Mouse (Mus musculus): ENCODE measurements at regions not wholly inside any gene's neighbourhood (a gene's known extent, or its start where the extent isn't known, plus 50 kb on each side); places are given as distances from the start of the nearest gene placed in this dataset.

DNA sequence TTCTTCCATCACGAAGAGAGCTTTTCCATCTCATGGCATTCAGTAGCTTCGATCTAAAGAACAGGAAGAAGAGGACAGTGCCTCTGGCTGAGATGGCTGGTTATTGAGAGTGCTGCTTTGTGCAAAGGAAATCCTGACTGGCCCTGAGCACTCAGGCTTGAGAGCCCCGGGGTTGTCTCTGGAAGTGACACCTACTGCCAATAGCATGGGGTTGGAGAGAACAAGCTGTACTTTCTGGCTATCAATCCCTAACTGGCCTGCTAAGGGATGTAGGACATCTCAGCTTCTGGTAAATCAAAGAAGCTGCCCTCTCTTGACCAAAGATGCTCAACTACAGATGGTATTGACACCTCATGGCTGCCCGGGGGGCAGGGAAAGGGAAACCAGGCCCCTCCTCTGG is 178.2 kb upstream of the Serpine2 start:
- Histone ChIP-seq H3K4me3 (ENCODE audit: control insufficient read depth in 1 of 2, insufficient read depth in 1 of 2, low read depth in 2 of 2, low read length in 2 of 2) (no peak overlapping the region), H3K9ac (ENCODE audit: control insufficient read depth, low read depth, low read length, poor library complexity, severe bottlenecking) (no peak overlapping the region), H3K27ac (ENCODE audit: control insufficient read depth, low read depth, low read length) (no peak overlapping the region), H3K27me3 (ENCODE audit: control insufficient read depth in 1 of 2, insufficient read depth in 2 of 2, low read length in 2 of 2) (no peaks in the 10 kb centered on the region), H3K9me3 (replicated peaks; ENCODE audit: insufficient read depth, low read length) (no peaks in the 10 kb centered on the region), H3K4me1 (ENCODE audit: control insufficient read depth in 1 of 2, insufficient read depth in 2 of 2, low read length in 2 of 2) (no peaks in the 10 kb centered on the region), H3K36me3 (ENCODE audit: control insufficient read depth in 1 of 2, insufficient read depth in 2 of 2, low read length in 2 of 2) (no peaks in the 10 kb centered on the region), H3K79me2 (ENCODE audit: control insufficient read depth, insufficient read depth, low read length, poor library complexity) (no peaks in the 10 kb centered on the region)
- no peak for DNase-seq (ENCODE audit: low read depth, low spot score)
- TF ChIP-seq SIN3A (IDR thresholded peaks at IDR 0.05; ENCODE audit: low read length) (no peak), MAZ (IDR thresholded peaks at IDR 0.05; ENCODE audit: low read depth, low read length) (no peak), TCF12 (IDR thresholded peaks at IDR 0.05; ENCODE audit: low read depth, low read length) (no peak), BHLHE40 (IDR thresholded peaks at IDR 0.05; ENCODE audit: borderline replicate concordance, low read depth, low read length) (no peak), GABPA (IDR thresholded peaks at IDR 0.05; ENCODE audit: low read depth, low read length) (no peak), E2F4 (IDR thresholded peaks at IDR 0.05; ENCODE audit: borderline replicate concordance, low read depth, low read length) (no peak), KAT2A (conservative IDR thresholded peaks at IDR 0.05; ENCODE audit: low read depth, low read length) (no peak)

DNA sequence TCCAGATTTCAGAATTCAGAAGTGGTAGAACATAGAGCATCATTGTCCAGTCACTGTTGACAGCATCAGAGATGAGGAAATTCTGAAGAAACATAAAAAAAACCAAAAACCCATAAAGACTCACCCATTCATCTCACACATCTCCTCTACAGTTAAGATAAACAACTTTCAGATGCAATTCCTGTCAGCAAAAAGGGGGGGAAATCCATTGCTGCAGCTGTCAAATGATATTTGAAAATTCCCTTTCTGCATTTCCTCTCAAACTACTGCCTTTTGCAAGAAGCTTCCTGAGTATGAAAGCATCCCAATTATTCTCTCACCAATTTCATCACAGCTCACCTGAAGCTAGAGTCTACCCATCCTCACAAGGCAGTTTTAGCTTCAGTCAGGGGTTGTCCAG is 177.1 kb upstream of the Serpine2 start:
- no peak for TF ChIP-seq ETS1 (IDR thresholded peaks at IDR 0.05; ENCODE audit: low read depth, low read length)
- TF ChIP-seq GATA1 (IDR thresholded peaks at IDR 0.05; ENCODE audit: low read depth, low read length), result no peak
- no peak for TF ChIP-seq CHD2 (IDR thresholded peaks at IDR 0.05; ENCODE audit: low read length)
- no peak for TF ChIP-seq POLR2A (IDR thresholded peaks at IDR 0.05; ENCODE audit: control insufficient read depth in 1 of 2, insufficient read depth in 1 of 2, low read depth in 1 of 2, low read length in 2 of 2, poor library complexity in 1 of 2)
- no peak for TF ChIP-seq KAT2A (conservative IDR thresholded peaks at IDR 0.05; ENCODE audit: low read depth, low read length)
- no peak for TF ChIP-seq TAL1 (IDR thresholded peaks at IDR 0.05; ENCODE audit: low read length)
- TF ChIP-seq ZKSCAN1 (IDR thresholded peaks at IDR 0.05; ENCODE audit: low read depth, low read length), result no peak
- TF ChIP-seq JUND (IDR thresholded peaks at IDR 0.05; ENCODE audit: low read depth, low read length), result no peak
- TF ChIP-seq MYB (IDR thresholded peaks at IDR 0.05; ENCODE audit: low read depth, low read length), result no peak
- no peak for TF ChIP-seq MAX (IDR thresholded peaks at IDR 0.05; ENCODE audit: low read length)
- TF ChIP-seq NELFE (IDR thresholded peaks at IDR 0.05; ENCODE audit: low read depth, low read length), result no peak
- TF ChIP-seq MAFK (IDR thresholded peaks at IDR 0.05; ENCODE audit: borderline replicate concordance, low read depth, low read length), result no peak
- no peak for TF ChIP-seq GABPA (IDR thresholded peaks at IDR 0.05; ENCODE audit: low read depth, low read length)
- TF ChIP-seq CTCF (IDR thresholded peaks at IDR 0.05 in 2 of 3, conservative IDR thresholded peaks at IDR 0.05 in 1 of 3; ENCODE audit: control insufficient read depth in 1 of 3, insufficient read depth in 1 of 3, low read depth in 2 of 3, low read length in 3 of 3, poor library complexity in 1 of 3, severe bottlenecking in 1 of 3), result no peak
- TF ChIP-seq CHD1 (IDR thresholded peaks at IDR 0.05; ENCODE audit: low read depth, low read length), result no peak
- TF ChIP-seq MYC (IDR thresholded peaks at IDR 0.05; ENCODE audit: low read depth, low read length), result no peak
- Histone ChIP-seq H3K27me3 (ENCODE audit: control insufficient read depth in 1 of 2, insufficient read depth in 2 of 2, low read length in 2 of 2) (no peaks in the 10 kb centered on the region), H3K79me2 (ENCODE audit: control insufficient read depth, insufficient read depth, low read length, poor library complexity) (no peaks in the 10 kb centered on the region), H3K27ac (ENCODE audit: control insufficient read depth, low read depth, low read length) (no peak overlapping the region), H3K4me1 (ENCODE audit: control insufficient read depth in 1 of 2, insufficient read depth in 2 of 2, low read length in 2 of 2) (no peaks in the 10 kb centered on the region), H3K36me3 (ENCODE audit: control insufficient read depth in 1 of 2, insufficient read depth in 2 of 2, low read length in 2 of 2) (no peaks in the 10 kb centered on the region), H3K4me3 (ENCODE audit: control insufficient read depth in 1 of 2, insufficient read depth in 1 of 2, low read depth in 2 of 2, low read length in 2 of 2) (no peak overlapping the region), H3K9ac (ENCODE audit: control insufficient read depth, low read depth, low read length, poor library complexity, severe bottlenecking) (no peak overlapping the region), H3K9me3 (replicated peaks; ENCODE audit: insufficient read depth, low read length) (no peaks in the 10 kb centered on the region)
- no peak for DNase-seq (ENCODE audit: low read depth, low spot score)

Data from MEL (cell line).